Mouse (Mus musculus): ENCODE results near the gene Ndufb8. TPM values are rescaled to one million over a fixed set of nuclear protein-coding genes. Genes with fewer than 3 reads are reported as not detected.

The Ndufb8 gene
- total RNA-seq, 2 experiments from 2014 or later, result 768 to 897 TPM

DNA sequence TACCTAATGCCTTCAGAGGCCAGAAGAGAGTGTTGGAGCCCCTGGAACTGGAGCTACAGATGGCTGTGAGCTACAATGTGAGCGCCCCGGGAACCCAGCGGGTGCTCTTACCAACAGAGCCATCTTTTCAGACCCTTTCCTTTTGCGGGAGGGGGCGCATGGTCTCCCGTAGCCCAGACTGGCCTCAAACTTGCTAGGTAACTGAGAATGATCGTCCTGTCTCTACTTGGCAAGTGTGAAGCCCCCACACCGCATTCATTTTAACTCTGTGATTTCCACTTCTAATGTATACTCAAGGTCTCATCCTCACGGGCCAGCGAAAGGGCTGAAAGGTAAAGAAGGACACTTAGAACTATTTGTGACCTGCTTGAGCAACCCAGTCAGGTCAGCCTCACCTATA, 10.9 kb downstream of the Ndufb8 start:
- intact Hi-C loops (cut with DNase I; ENCODE audit: low total_unique reads), result no loop called here
- no peak for DNase-seq

GRCm38 (mm10) chr19:44542694-44543178, 12.5 kb downstream of the Ndufb8 start:
- intact Hi-C loops (cut with DNase I; ENCODE audit: low total_unique reads), result no loop called here

GRCm38 (mm10) chr19:44537416-44537815, 17.8 kb downstream of the Ndufb8 start:
- intact Hi-C loops (cut with DNase I; ENCODE audit: low total_unique reads), result loop anchor here (5.0 kb wide), 1 partner anchor 165 kb away; no protein-coding TSS in a partner anchor
- DNase-seq, result peak; percentile 27

More at GRCm38 (mm10) chr19:44542694-44543178, 12.5 kb downstream of the Ndufb8 start:
- DNase-seq, result no peak

GRCm38 (mm10) chr19:44535376-44535775, 19.9 kb downstream of the Ndufb8 start:
- intact Hi-C loops (cut with DNase I; ENCODE audit: low total_unique reads), result loop anchor here (5.0 kb wide), 1 partner anchor 163 kb away; no protein-coding TSS in a partner anchor

GRCm38 (mm10) chr19:44530018-44530417, 25.2 kb downstream of the Ndufb8 start:
- DNase-seq, result no peak
- intact Hi-C loops (cut with DNase I; ENCODE audit: low total_unique reads), result loop anchor here (5.0 kb wide), 1 partner anchor 43 kb away; no protein-coding TSS in a partner anchor

More at GRCm38 (mm10) chr19:44535376-44535775, 19.9 kb downstream of the Ndufb8 start:
- no peak for DNase-seq

DNA sequence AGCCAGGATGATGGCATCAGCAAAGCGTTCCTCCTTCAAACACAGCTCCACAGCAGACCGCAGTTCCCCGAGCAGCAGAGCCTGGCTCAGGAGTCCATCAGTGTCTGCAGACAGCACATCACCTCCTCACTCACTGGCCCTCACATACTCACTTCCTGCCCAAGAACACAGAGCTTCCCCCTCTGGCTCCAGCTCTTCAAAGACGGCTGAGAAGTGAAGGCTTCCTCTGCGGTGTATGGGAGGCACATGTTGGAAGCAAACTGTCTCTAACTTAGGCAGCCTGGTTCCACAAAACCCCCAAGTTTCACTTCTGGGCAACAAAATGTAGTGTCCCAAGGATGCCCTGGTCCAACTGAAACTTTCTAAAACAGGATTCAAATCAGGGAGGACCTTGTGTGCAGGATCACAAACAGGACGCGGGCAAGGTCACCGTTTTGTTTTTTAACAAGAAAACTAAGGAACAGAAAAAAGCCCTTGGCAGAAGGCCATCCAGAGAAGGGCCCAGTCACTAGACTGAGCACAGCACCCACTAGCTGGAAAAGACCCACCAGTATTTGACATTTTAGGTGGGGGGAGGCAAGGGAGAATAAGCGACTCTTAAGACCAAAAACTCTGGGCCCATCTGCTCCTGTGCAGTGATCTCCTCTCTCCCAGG, 29.6 kb downstream of the Ndufb8 start:
- intact Hi-C loops (cut with DNase I; ENCODE audit: low total_unique reads), result no loop called here
- no peak for DNase-seq

GRCm38 (mm10) chr19:44519152-44519551, 36.1 kb downstream of the Ndufb8 start:
- DNase-seq, result peak; percentile 38
- intact Hi-C loops (cut with DNase I; ENCODE audit: low total_unique reads), result no loop called here

- intact Hi-C loops (cut with DNase I; ENCODE audit: low total_unique reads), result no loop called here
- no peak for DNase-seq
Measured at GRCm38 (mm10) chr19:44517996-44518768, 37.1 kb downstream of the Ndufb8 start.

DNA sequence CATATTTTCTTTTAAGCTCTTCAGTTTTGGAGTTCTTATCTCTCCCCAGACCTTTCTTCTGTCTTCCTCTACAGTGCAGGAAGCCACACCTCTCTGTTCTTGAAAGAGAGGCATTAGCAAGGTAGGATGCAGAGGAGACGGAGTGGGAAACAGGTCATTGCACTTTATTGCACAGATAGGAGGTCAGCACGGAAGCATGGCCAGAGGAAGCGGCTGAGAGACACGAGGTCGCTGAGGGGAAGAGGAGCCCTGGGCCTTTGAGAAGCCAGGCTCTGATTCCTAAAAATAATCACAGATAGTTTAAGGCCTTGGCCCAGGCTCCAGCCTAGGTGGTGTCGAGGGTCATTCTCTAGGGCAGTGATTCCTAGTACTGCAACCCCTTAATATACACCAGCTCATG, 39.5 kb downstream of the Ndufb8 start:
- no peak for DNase-seq
- intact Hi-C loops (cut with DNase I; ENCODE audit: low total_unique reads), result no loop called here

- intact Hi-C loops (cut with DNase I; ENCODE audit: low total_unique reads), result no loop called here
- no peak for DNase-seq
Measured at GRCm38 (mm10) chr19:44514521-44515451, 40.5 kb downstream of the Ndufb8 start.

DNA sequence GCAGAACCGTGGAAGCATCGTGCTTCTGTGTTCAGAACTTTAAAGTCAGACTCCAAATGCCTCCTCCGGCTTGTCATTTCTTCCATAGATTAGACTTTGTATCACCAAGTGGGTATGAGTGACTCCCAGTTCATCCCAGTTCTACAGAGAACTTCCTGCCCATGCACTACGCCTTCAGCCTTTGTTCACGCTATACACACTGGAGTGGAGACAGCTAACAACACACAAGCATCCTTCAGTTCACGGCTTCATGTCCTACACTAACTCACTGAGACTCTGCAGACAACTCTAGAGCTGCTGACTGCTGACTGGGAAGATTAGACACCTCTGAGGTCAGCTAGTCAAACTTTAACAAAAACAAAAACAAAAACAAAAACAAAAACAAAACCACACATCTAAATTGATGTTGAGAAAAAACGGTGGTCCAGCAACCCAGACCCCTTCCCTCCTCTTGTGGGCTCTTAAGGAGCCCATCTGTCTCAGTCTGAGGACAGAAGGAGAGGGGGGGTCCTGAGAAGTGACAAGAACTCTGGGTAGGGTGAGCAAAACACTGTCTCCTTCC, 41.2 kb downstream of the Ndufb8 start:
- no peak for DNase-seq
- intact Hi-C loops (cut with DNase I; ENCODE audit: low total_unique reads), result no loop called here

DNA sequence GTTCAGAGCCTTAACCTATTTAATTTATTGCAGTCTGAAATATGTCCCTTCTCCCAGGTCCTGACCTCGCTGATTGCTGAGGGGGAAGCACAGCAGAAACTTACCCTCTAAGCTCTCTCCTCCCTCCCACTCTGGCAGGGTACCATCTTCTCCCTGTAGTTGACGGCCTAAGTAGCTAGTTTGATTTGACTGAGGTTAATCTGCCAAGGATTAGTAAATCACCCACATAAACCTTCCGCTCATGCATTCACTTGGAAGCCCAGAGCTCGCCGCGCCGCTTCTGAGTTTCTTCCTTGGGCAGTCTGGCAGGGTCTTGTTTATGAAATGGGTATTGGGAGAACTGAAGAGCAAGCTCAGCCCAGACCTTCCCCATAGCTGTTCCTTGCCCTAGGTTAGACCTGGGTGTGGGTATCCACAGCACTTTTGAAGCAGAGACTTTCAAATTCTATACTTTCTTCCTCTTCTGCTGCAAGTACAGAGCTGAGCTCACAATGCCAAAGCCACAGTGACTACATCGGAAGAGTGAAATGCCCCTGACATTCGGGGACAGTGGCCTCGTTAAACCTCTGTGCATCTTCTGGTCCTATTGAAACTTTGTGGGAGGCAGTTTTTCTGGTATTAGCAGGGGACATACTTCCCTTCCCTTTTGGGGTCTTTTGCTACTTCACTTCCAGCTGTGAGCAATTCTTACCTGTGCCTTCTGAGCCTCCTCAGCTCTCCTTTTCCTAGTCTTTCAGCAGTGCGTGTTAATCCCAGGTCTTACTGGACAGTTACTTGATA, 42.0 kb downstream of the Ndufb8 start:
- DNase-seq, result no peak
- intact Hi-C loops (cut with DNase I; ENCODE audit: low total_unique reads), result no loop called here

DNA sequence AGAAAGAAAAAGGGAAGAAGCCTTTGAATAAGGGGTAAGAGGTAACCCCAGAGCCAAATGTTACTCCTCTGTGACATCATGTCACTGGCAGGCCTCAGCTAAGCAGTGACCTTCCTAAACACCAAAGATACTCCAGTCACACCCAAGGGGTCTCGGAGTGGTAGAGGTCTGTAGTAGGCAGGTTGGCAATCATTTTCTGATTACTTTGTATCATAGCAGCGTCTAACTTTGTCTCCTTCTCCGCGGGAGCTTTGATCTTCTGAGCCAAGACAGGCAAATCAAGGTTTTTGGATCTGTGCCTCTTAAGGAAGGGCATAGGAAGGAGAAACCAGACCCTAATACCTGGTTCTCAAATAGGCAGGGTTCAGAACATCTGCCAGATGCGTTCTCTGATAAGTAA, 42.6 kb downstream of the Ndufb8 start:
- DNase-seq, result no peak
- intact Hi-C loops (cut with DNase I; ENCODE audit: low total_unique reads), result no loop called here

- DNase-seq, result peak; percentile 14
- intact Hi-C loops (cut with DNase I; ENCODE audit: low total_unique reads), result no loop called here
Measured at GRCm38 (mm10) chr19:44511451-44512231, 43.6 kb downstream of the Ndufb8 start.

- intact Hi-C loops (cut with DNase I; ENCODE audit: low total_unique reads), result no loop called here
- DNase-seq, result no peak
Measured at GRCm38 (mm10) chr19:44510534-44511175, 44.6 kb downstream of the Ndufb8 start.

DNA sequence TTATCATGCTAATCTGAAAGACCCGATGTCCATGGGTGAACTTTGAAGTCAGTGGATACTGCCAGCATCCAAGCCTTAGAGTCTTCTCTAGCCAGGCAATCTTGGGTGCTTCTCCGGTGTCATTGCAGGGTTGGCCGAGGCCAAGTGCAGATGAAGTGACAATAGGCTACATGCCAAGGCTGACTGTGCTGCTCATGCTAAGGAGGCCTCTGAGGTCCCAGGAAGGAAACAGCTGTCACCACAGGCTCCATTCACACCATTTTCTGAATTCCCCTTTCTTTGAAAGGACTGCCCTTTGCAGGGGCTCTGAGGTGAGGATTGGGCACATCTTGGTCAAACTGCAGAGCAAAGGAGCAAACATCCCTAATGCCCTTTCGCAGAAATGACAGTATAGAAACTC, 52.5 kb downstream of the Ndufb8 start:
- peak; percentile 29 for DNase-seq
- intact Hi-C loops (cut with DNase I; ENCODE audit: low total_unique reads), result no loop called here

GRCm38 (mm10) chr19:44501925-44502324, 53.3 kb downstream of the Ndufb8 start:
- DNase-seq, result no peak
- intact Hi-C loops (cut with DNase I; ENCODE audit: low total_unique reads), result no loop called here
